Mouse (Mus musculus): Measurements from ENCODE around the gene Polr2a. TPM values are rescaled to one million over a fixed set of nuclear protein-coding genes. Genes with fewer than 3 reads are reported as not detected.

Polr2a gene
- total and polyA plus RNA-seq, 3 experiments, result 16.6 to 193 (median 73.9) TPM

DNA sequence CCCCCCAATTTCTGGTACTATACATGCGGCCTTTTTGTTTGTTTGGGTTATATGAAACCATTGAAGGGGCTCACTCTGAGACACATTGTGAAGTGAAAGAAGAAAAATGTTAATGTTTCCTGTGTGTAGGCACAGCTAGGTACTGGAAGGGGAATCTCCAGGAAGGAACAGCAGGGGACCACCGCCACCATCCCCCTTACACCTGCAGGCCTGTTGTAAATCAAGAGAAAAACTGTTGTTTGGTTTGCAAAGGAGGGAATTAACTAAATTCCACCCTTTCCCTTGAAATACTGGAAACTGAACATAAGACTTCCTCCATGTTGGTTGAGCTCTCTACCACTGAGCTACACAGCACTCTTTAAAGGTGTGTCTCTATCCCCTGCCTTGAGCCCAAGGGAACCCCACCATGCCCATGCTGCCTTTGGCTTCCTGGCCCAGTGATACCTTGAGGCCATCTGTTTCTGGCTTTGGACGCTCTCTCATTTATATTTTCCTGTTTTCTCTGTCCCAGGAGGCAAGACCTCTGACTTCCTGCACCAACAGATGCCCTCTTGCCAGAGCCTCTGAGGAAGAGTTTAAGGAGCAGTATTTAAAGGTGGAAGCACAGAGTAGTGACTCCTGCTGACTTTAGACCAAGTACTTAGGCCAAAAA is 49.7 kb downstream of the Polr2a start:
- TF ChIP-seq TAL1 (IDR thresholded peaks at IDR 0.05; ENCODE audit: low read length) (no peak), TCF12 (IDR thresholded peaks at IDR 0.05; ENCODE audit: low read depth, low read length) (no peak), KAT2A (conservative IDR thresholded peaks at IDR 0.05; ENCODE audit: low read depth, low read length) (no peak), MAX (IDR thresholded peaks at IDR 0.05; ENCODE audit: low read length) (no peak)
- Histone ChIP-seq H3K36me3 (ENCODE audit: control insufficient read depth in 1 of 2, insufficient read depth in 2 of 2, low read length in 2 of 2) (no peaks in the 10 kb centered on the region), H3K4me1 (ENCODE audit: control insufficient read depth in 1 of 2, insufficient read depth in 2 of 2, low read length in 2 of 2) (no peaks in the 10 kb centered on the region), H3K79me2 (ENCODE audit: control insufficient read depth, insufficient read depth, low read length, poor library complexity) (no peaks in the 10 kb centered on the region), H3K9ac (ENCODE audit: control insufficient read depth, low read depth, low read length, poor library complexity, severe bottlenecking) (no peak overlapping the region), H3K27ac (ENCODE audit: control insufficient read depth, low read depth, low read length) (no peak overlapping the region), H3K9me3 (replicated peaks; ENCODE audit: insufficient read depth, low read length) (no peaks in the 10 kb centered on the region), H3K4me3 (ENCODE audit: control insufficient read depth in 1 of 2, insufficient read depth in 1 of 2, low read depth in 2 of 2, low read length in 2 of 2) (no peak overlapping the region), H3K27me3 (ENCODE audit: control insufficient read depth in 1 of 2, insufficient read depth in 2 of 2, low read length in 2 of 2) (peaks cover 0 to 2% of the 10 kb centered on the region in 2 experiments; a peak in 1 of 4 replicates)
- no peak for DNase-seq (ENCODE audit: low read depth, low spot score)

DNA sequence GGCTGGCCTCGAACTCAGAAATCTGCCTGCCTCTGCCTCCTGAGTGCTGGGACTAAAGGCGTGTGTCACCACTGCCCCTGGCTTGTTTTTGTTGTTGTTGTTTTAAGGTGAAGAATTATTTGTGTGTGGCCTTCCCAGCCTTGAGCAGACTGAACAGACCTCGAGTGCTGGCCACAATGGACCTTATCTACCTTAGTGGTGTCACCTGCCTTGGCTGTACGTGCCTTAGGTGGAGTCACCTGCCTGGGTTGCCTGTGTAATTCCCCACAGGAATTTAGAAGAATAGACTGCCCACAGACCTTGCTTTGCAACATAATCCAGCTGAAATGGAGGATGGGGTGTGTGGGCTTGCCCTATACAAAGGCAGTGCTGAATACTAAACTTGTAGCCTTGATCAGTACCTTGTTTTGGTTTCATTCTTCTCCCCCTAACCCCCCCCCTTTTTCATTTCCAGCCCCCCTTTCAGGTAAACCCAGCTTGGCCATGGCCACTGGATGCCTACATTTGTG is 50.5 kb downstream of the Polr2a start:
- no peak overlapping the region for H3K27ac ChIP-seq (ENCODE audit: control insufficient read depth, low read depth, low read length)
- no peaks in the 10 kb centered on the region for H3K4me1 ChIP-seq (ENCODE audit: control insufficient read depth in 1 of 2, insufficient read depth in 2 of 2, low read length in 2 of 2)
- no peak overlapping the region for H3K9ac ChIP-seq (ENCODE audit: control insufficient read depth, low read depth, low read length, poor library complexity, severe bottlenecking)
- H3K9me3 ChIP-seq (replicated peaks; ENCODE audit: insufficient read depth, low read length), result no peaks in the 10 kb centered on the region
- peaks cover 0 to 2% of the 10 kb centered on the region in 2 experiments; a peak in 1 of 4 replicates for H3K27me3 ChIP-seq (ENCODE audit: control insufficient read depth in 1 of 2, insufficient read depth in 2 of 2, low read length in 2 of 2)
- H3K36me3 ChIP-seq (ENCODE audit: control insufficient read depth in 1 of 2, insufficient read depth in 2 of 2, low read length in 2 of 2), result no peaks in the 10 kb centered on the region
- TF ChIP-seq KAT2A (conservative IDR thresholded peaks at IDR 0.05; ENCODE audit: low read depth, low read length), result no peak
- no peak for TF ChIP-seq HCFC1 (IDR thresholded peaks at IDR 0.05; ENCODE audit: low read depth, low read length)
- TF ChIP-seq POLR2AphosphoS5 (IDR thresholded peaks at IDR 0.05; ENCODE audit: borderline replicate concordance, low read depth, low read length), result no peak
- TF ChIP-seq CHD2 (IDR thresholded peaks at IDR 0.05; ENCODE audit: low read length), result no peak
- TF ChIP-seq ETS1 (IDR thresholded peaks at IDR 0.05; ENCODE audit: low read depth, low read length), result no peak
- no peak for TF ChIP-seq EP300 (IDR thresholded peaks at IDR 0.05; ENCODE audit: low read depth in 1 of 2, low read length in 2 of 2)
- TF ChIP-seq RCOR1 (IDR thresholded peaks at IDR 0.05; ENCODE audit: low read depth, low read length), result no peak
- TF ChIP-seq MYB (IDR thresholded peaks at IDR 0.05; ENCODE audit: low read depth, low read length), result no peak
- TF ChIP-seq BHLHE40 (IDR thresholded peaks at IDR 0.05; ENCODE audit: borderline replicate concordance, low read depth, low read length), result no peak
- no peak for TF ChIP-seq SIN3A (IDR thresholded peaks at IDR 0.05; ENCODE audit: low read length)
- no peak for TF ChIP-seq NELFE (IDR thresholded peaks at IDR 0.05; ENCODE audit: low read depth, low read length)
- no peak for TF ChIP-seq GABPA (IDR thresholded peaks at IDR 0.05; ENCODE audit: low read depth, low read length)
- TF ChIP-seq GATA1 (IDR thresholded peaks at IDR 0.05; ENCODE audit: low read depth, low read length), result no peak
- TF ChIP-seq NRF1 (IDR thresholded peaks at IDR 0.05; ENCODE audit: insufficient read depth, low read depth, low read length, poor library complexity, severe bottlenecking), result no peak
- no peak for TF ChIP-seq SMC3 (IDR thresholded peaks at IDR 0.05; ENCODE audit: low read depth, low read length)
- TF ChIP-seq MEF2A (IDR thresholded peaks at IDR 0.05; ENCODE audit: extremely low read depth, insufficient replicate concordance, low read depth, low read length, poor library complexity, severe bottlenecking), result no peak
- no peak for TF ChIP-seq TCF12 (IDR thresholded peaks at IDR 0.05; ENCODE audit: low read depth, low read length)
- no peaks in the 10 kb centered on the region for H3K79me2 ChIP-seq (ENCODE audit: control insufficient read depth, insufficient read depth, low read length, poor library complexity)
- DNase-seq (ENCODE audit: low read depth, low spot score), result no peak
- H3K4me3 ChIP-seq (ENCODE audit: control insufficient read depth in 1 of 2, insufficient read depth in 1 of 2, low read depth in 2 of 2, low read length in 2 of 2), result no peak overlapping the region
